ENCODE assay signal across 19 mouse cellular contexts in genomic region chr2:93361454-93361853, GRCm38 (mm10). TPM values are rescaled to one million over a fixed set of nuclear protein-coding genes. Genes with fewer than 3 reads are reported as not detected.
DNase-seq lines count a peak whose midpoint lies in the region; ATAC-seq and TF ChIP-seq lines count a peak whose summit lies in the region.
"Had no signal": no experiment of that assay in that cellular context is flagged by ENCODE, and none has a peak within 500 bp of the region (broad histone marks: within the 10 kb centered on the region; RNA-seq: fewer than 3 reads in every experiment).

No protein-coding gene starts in this region.

- no peak overlapping the region for H3K9ac ChIP-seq in kidney, embryonic 16.5 days (replicated peaks; ENCODE audit: low read length)
- H3K9ac ChIP-seq in intestine, embryonic 16.5 days (ENCODE audit: low read depth, low read length) = no peak overlapping the region
- H3K9ac ChIP-seq in stomach, embryonic 14.5 days (replicated peaks; ENCODE audit: low read depth, low read length) = no peak overlapping the region
- H3K9ac ChIP-seq: embryonic facial prominence, embryonic 15.5 days; lung, embryonic 15.5 days; midbrain, embryonic 13.5 days had no signal

- ATAC-seq in kidney, embryonic 16.5 days (ENCODE audit: low FRiP score, low TSS enrichment) = peak; percentile 75
- peak; percentile 69 for ATAC-seq in intestine, embryonic 16.5 days
- peak; percentile 72 for ATAC-seq in stomach, embryonic 14.5 days (ENCODE audit: insufficient number of reproducible peaks, insufficient read depth, low FRiP score, low read depth)
- ATAC-seq: forebrain, embryonic 16.5 days; midbrain, embryonic 13.5 days; Patski had no signal

- no peak overlapping the region for H3K4me3 ChIP-seq in kidney, embryonic 16.5 days (ENCODE audit: low read length)
- no peak overlapping the region for H3K4me3 ChIP-seq in kidney, adult 2 months (ENCODE audit: insufficient read depth, low read depth, low read length)
- no peak overlapping the region for H3K4me3 ChIP-seq in intestine, embryonic 16.5 days (ENCODE audit: low read length)
- H3K4me3 ChIP-seq in stomach, embryonic 14.5 days (ENCODE audit: low read depth, low read length) = no peak overlapping the region
- H3K4me3 ChIP-seq in gastrocnemius, adult 2 months = no peak overlapping the region
- H3K4me3 ChIP-seq: embryonic facial prominence, embryonic 15.5 days; heart, adult 2 months; lung, embryonic 15.5 days; midbrain, embryonic 13.5 days had no signal

- TF ChIP-seq POLR2A in kidney, adult 2 months (IDR thresholded peaks at IDR 0.05; ENCODE audit: low read depth, low read length) = no peak

- intact Hi-C loops in gastrocnemius, adult 2 months (cut with DNase I) = no loop called here

- H3K9me3 ChIP-seq in kidney, embryonic 16.5 days (ENCODE audit: low read length) = no peaks in the 10 kb centered on the region; the same call in 1 of the 2 replicates
- H3K9me3 ChIP-seq in intestine, embryonic 16.5 days (ENCODE audit: control insufficient read depth, low read length) = no peaks in the 10 kb centered on the region
- H3K9me3 ChIP-seq in stomach, embryonic 14.5 days (ENCODE audit: control insufficient read depth, low read depth, low read length) = no peaks in the 10 kb centered on the region
- H3K9me3 ChIP-seq: embryonic facial prominence, embryonic 15.5 days; lung, embryonic 15.5 days; midbrain, embryonic 13.5 days had no signal

- peaks cover 9% of the 10 kb centered on the region for H3K4me1 ChIP-seq in kidney, embryonic 16.5 days (ENCODE audit: insufficient read depth, low read length)
- H3K4me1 ChIP-seq in kidney, adult 2 months (ENCODE audit: control insufficient read depth, insufficient read depth, low read length) = no peaks in the 10 kb centered on the region
- H3K4me1 ChIP-seq in intestine, embryonic 16.5 days (ENCODE audit: control insufficient read depth, insufficient read depth, low read length) = peaks cover 8% of the 10 kb centered on the region
- H3K4me1 ChIP-seq in stomach, embryonic 14.5 days (ENCODE audit: control insufficient read depth, insufficient read depth, low read length) = no peaks in the 10 kb centered on the region
- H3K4me1 ChIP-seq: embryonic facial prominence, embryonic 15.5 days; lung, embryonic 15.5 days; midbrain, embryonic 13.5 days had no signal

- no peak overlapping the region for H3K27ac ChIP-seq in kidney, embryonic 16.5 days (ENCODE audit: low read length)
- H3K27ac ChIP-seq in kidney, adult 2 months (ENCODE audit: insufficient read depth, low read depth, low read length) = no peak overlapping the region
- H3K27ac ChIP-seq in intestine, embryonic 16.5 days (ENCODE audit: low read length) = no peak overlapping the region
- H3K27ac ChIP-seq in stomach, embryonic 14.5 days (ENCODE audit: low read length) = no peak overlapping the region
- H3K27ac ChIP-seq in gastrocnemius, adult 2 months = no peak overlapping the region
- H3K27ac ChIP-seq: embryonic facial prominence, embryonic 15.5 days; heart, adult 2 months; lung, embryonic 15.5 days; midbrain, embryonic 13.5 days had no signal

- no peak for DNase-seq in kidney, adult 2 months
- DNase-seq in c-Kit-positive CD71-positive TER-119-negative erythroid progenitor cells, embryonic 14.5 days (ENCODE audit: low read depth) = peak; percentile 19
- no peak for DNase-seq in layer of hippocampus, adult 9-10 months (ENCODE audit: low spot score)
- no peak for DNase-seq in cerebellum, adult 8-10 months
- DNase-seq in gastrocnemius, adult 2 months = no peak
- DNase-seq: adrenal gland, postnatal 10 days; cerebellum, adult 11-12 months; heart, adult 2 months; heart, postnatal 4 days; kidney, adult 8-10 months; thymus, postnatal 25 days had no signal

- no peaks in the 10 kb centered on the region for H3K27me3 ChIP-seq in kidney, embryonic 16.5 days (ENCODE audit: insufficient read depth, low read length)
- no peaks in the 10 kb centered on the region for H3K27me3 ChIP-seq in kidney, adult 2 months (replicated peaks; ENCODE audit: control insufficient read depth, insufficient read depth, low read length)
- no peaks in the 10 kb centered on the region for H3K27me3 ChIP-seq in intestine, embryonic 16.5 days (replicated peaks; ENCODE audit: control insufficient read depth, insufficient read depth, low read length)
- no peaks in the 10 kb centered on the region for H3K27me3 ChIP-seq in stomach, embryonic 14.5 days (ENCODE audit: control insufficient read depth, insufficient read depth, low read length)
- H3K27me3 ChIP-seq: embryonic facial prominence, embryonic 15.5 days; lung, embryonic 15.5 days; Patski had no signal

- no peaks in the 10 kb centered on the region for H3K36me3 ChIP-seq in kidney, embryonic 16.5 days (ENCODE audit: insufficient read depth, low read length)
- no peaks in the 10 kb centered on the region for H3K36me3 ChIP-seq in kidney, adult 2 months (ENCODE audit: control insufficient read depth, insufficient read depth, low read length)
- H3K36me3 ChIP-seq in intestine, embryonic 16.5 days (ENCODE audit: control insufficient read depth, insufficient read depth, low read length) = no peaks in the 10 kb centered on the region
- no peaks in the 10 kb centered on the region for H3K36me3 ChIP-seq in stomach, embryonic 14.5 days (ENCODE audit: control insufficient read depth, insufficient read depth, low read length)
- H3K36me3 ChIP-seq: embryonic facial prominence, embryonic 15.5 days; lung, embryonic 15.5 days; midbrain, embryonic 13.5 days had no signal

- no peak for TF ChIP-seq CTCF in kidney, adult 2 months (conservative IDR thresholded peaks at IDR 0.05; ENCODE audit: insufficient read depth, insufficient read length, low read depth, low read length)
- no peak for TF ChIP-seq CTCF in gastrocnemius, adult 2 months (IDR thresholded peaks at IDR 0.05)

- H3K4me2 ChIP-seq in kidney, embryonic 16.5 days (replicated peaks; ENCODE audit: low read depth, low read length) = no peak overlapping the region
- no peak overlapping the region for H3K4me2 ChIP-seq in intestine, embryonic 16.5 days (ENCODE audit: low read depth, low read length)
- no peak overlapping the region for H3K4me2 ChIP-seq in stomach, embryonic 14.5 days (replicated peaks; ENCODE audit: low read depth, low read length)
- H3K4me2 ChIP-seq: embryonic facial prominence, embryonic 15.5 days; lung, embryonic 15.5 days; midbrain, embryonic 13.5 days had no signal

- 8% methylated on average over 5 of the region's 5 CpGs for WGBS in kidney, embryonic 16.5 days
- 38% methylated on average over 5 of the region's 5 CpGs for WGBS in kidney, adult 2 months
- 12% methylated on average over 5 of the region's 5 CpGs for WGBS in intestine, embryonic 16.5 days
- 7% methylated on average over 5 of the region's 5 CpGs for WGBS in stomach, embryonic 14.5 days

RNA-seq across cellular contexts. Expression of gene Tspan18, which starts 27.1 kb away (rescaled TPM):
- polyA plus RNA-seq in kidney, embryonic 16.5 days (2015; fragmentation: Nextera tagmentation; extraction: Ambion mirVana) = 35.0 and 47.0 TPM in 2 replicates
- 18.9 and 20.9 TPM in 2 replicates for polyA plus RNA-seq in kidney, adult 2 months (2012; rRNA removed)
- polyA plus RNA-seq in intestine, embryonic 16.5 days (2015; fragmentation: Nextera tagmentation; extraction: Ambion mirVana) = 19.5 and 19.6 TPM in 2 replicates
- 27.6 and 30.3 TPM in 2 replicates for polyA plus RNA-seq in stomach, embryonic 14.5 days (2014; fragmentation: Nextera tagmentation; extraction: Ambion mirVana)
- 1 to 10 TPM; 1.5 to 2.4 TPM for total RNA-seq in gastrocnemius, adult 2 months (2021)
